Mouse (Mus musculus): ENCODE results near the gene Hsf2bp.

- TF ChIP-seq POLR2A (IDR thresholded peaks at IDR 0.05; ENCODE audit: control insufficient read depth, low read depth, low read length) (no peak), CTCF (IDR thresholded peaks at IDR 0.05; ENCODE audit: control insufficient read depth, insufficient read depth, insufficient replicate concordance, low read depth, low read length) (no peak)
These were observed 100.9 kb downstream of the Hsf2bp start for GRCm38 (mm10) chr17:31935091-31935830.

Data from testis, adult 2 months (tissue).